Mouse (Mus musculus): ENCODE measurements around the gene Epb41l3.

The Epb41l3 gene

DNA sequence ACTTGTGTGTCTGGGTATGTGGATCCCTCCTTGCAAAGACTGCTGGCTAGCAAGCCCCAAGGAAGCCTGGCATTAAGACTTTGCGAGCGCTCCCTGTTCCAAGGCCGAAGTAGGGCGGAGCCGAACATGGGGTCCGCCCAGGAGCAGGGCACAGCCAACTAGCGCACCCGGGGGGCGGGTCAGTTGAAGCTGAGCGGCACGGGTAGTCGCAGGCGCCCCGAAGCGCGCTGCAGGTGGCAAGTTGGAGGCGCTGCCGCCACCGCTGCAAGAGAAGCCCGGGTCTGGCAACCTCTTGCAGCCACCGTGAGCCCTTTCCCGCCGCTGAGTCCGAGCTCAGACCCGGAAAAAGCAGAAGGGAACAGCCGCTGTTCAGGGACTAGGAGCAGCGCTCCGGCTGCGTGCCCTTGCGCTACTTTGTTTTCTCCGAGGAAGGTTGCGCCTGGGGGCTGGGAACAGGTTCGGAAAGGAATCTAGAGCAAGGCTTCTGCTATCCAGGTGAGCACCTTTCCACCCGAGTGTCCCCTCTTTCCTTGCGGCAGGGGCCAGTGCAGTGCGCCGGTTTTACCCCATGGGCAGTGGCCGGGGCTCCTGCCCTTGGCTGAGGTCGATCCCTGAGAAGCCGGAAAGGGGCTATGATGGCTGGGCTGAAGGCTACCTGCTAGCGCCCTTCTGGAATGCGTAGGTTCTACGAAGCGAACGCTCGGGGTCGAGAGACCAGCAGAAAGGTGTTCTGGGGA lies at the start of gene Epb41l3:
TSS of gene Epb41l3 (plus strand) at position 183 of the 737 bp plus-strand sequence.
- DNase-seq = peak; percentile 87 to 95

DNA sequence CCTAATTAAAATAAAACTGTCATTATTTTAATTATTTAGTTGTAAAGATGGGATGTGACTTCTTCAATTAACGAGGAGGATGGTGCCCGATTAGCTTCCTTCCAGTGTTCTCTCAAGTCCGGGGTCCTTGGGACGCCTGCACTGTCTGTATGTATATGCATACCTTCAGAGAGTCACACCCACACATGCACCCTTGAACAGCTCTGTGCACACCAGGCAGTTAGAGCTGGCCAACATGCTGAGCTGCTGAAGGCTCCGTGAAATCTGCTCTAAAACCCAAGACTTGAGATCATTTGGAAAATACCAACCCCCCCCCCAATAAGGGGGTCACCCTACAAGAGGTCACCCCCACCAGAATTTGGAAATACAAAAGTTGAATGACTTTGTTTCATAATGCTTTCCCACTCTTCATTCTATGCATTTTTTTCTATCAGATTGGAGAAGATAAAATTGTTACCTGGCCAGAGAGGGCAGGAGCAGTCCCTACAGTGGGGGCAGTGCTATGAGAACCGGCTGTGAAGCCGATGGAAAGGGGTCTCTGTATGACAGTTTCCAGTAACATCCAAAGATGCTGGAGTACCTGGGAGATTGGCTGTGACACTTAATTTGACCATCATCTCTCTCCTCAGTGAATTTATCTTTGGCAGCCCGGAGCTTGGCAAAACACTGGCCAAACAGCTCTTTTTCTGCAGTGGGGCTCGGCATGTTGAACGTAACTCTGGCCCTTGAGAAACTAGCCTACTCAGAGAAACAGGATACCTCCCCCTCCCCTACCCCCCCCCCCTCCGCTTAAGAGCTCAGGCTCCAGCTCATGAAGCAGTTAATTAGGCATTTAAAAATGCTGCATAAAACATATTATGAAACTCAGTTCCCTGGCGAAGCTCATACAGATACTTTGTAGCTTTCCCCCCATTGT lies 36.5 kb upstream of the Epb41l3 start:
- no peak for DNase-seq

DNA sequence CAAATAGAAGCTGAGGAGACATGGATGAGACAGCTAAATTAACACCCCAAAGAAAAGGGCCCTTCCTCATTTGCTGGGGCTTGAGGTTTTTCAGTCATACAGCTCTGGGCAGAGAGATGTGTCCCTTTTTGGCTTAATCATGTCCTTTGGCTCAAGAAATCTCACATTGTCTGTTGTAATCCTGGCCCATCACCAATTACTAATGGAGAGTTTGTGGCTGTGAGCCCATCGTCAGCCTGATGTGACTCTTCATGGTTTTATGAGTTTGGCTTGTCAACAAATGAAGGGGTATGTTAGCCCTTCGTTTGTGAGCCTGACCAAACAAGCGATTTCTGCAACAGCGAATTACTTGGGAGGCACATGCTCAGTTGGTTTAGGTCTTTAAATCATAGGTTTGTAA lies 34.0 kb upstream of the Epb41l3 start:
- DNase-seq = no peak

DNA sequence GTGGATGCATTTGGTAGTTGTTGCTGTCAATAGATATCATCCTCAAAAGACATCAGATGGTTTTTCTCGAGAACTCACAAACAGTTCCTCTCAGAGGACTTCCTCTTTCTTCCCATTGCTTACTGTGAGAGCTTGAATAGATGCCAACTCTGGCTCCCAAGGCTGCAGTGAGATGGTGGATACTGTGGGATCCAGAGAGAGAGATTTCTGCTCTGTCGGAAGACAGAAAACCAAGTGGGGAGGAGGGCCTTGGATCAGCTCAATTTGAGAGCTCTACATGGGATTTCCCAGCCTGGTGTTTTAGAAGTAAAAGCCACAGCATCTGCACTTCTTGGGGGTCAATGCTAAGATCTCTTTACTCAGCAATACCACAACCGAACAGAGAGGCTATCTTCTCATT lies 26.7 kb upstream of the Epb41l3 start:
- DNase-seq = no peak

DNA sequence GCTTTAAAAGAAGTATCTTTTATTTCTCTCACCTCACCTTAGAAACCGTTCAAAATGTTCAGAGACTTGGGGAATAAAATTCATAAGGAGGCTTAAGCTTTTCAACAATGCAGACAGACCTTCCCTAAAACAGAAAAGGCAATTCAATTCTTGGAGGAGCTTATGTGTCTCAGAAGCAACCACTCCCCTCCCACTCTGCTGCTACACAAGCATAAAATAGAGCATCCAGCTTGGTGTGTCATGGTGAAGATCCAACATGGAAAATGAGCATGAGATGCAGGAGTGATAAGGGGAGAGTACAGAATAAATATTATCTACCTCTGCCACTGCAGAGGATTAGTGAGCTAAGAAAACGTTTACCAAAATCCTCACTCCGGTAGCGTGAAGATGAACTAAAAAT lies 21.5 kb upstream of the Epb41l3 start:
- DNase-seq = no peak

DNA sequence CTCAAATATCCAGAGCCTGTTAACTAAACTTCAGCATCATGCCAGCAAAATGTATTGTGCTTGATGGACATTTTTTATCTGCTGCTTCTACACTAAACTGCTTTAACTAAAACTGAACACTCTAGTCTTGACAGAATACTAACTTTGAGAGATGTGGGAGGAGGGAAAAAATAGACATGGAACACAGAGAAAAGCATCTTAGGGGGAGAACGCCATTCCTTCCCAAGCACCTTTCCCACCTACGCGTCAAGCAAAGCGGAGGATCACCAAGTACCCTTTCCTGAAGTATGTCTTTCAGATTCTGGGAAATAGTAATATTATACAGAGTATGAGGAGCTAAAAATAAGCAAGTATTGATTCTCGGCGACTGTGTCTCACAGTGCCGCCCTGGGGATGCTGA lies 15.7 kb upstream of the Epb41l3 start:
- DNase-seq = no peak

DNA sequence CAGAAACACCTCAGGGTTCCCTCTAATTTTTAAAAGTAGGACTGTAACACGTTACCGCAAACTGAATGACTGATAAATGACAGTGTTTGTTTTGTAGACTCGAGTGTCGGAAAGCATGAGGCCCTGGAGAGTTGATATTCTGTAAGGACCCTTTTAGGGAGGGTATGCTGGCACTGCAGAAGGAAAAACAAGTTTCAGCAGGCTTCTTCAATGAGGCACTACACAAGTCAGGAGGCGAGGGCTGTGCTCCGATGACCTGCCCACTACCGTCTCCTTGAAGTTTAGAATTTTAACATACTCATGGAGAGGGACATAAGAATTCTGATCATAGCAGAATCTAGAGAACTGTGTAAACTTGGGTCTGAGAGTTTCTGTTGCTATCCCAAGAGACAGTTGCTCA lies 15.1 kb upstream of the Epb41l3 start:
- no peak for DNase-seq

DNA sequence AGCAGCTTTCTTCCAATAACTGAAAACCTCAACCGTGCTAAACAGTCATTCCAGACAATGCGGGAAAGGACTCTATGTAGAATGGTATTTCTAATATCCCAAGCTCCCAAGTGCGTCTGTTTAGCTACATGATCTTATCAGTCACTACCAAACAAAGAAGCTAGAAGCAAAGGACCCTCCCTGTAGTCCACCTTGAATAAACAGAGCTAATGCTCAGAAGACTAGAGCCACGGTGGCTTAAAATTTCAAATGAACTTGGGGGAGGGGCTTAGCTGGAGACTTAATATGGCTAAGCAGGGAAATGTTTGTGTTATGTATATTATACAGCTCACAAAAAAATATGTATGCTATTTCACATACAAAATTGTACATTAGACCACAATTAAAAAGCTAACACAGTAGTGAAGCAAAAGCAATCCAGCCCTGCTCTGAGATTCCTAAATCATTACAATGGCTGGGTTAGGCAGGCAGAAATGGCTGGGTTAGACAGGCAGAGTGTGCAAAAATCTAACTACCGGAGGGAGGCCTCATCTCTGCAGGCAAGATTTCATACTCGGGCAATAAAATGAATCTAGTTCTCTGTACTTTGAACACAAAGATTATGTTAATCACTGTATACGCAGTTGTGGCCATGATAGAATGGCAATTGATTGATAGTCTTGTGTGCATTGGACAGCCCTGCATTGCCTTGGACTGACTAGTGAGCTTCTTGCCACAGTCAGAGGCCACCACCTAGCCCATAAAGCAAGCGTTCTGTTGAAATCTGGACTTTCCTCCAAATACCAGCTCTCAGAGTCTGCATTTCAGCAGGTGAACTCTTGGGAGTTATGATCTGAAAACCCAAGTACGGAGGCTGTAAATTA lies 13.4 kb upstream of the Epb41l3 start:
- no peak for DNase-seq

DNA sequence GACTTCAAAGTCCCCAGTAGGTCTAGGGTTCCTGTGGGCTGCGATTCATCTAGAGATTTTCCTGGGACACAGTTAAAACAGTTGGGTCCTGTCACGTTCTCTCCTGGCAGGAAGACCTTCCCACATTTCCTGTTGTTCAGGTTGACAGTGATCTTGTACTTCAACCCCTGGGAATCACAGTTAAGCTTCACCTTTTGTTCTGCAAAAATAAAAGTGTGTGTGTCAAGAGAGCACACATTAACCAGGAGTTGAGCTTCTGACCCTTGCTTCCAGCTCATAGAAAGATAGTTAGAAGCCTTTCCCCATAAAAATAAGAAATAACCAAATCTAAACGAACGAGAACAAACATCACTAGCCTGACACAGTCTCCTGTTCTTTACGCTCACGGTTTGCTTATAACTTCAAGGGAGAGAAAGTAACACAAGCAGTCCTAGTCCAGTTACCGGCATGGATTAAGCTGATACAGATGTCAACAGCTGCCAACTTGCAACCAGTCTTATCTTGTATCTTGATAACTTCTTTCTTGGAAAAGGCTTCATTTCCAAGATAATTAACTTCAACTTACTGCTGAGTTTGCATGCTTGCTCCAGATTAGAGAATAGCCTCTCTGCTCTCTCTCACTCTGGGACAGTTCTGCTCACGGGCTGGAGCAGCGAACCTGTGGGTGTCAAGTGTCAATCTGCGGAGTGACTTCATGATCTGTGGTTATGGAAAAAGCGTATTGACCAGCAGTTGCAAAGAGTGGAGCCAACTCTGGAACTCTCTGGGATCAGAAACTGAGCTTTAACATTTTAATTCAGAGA lies 7.3 kb upstream of the Epb41l3 start:
- DNase-seq = no peak

DNA sequence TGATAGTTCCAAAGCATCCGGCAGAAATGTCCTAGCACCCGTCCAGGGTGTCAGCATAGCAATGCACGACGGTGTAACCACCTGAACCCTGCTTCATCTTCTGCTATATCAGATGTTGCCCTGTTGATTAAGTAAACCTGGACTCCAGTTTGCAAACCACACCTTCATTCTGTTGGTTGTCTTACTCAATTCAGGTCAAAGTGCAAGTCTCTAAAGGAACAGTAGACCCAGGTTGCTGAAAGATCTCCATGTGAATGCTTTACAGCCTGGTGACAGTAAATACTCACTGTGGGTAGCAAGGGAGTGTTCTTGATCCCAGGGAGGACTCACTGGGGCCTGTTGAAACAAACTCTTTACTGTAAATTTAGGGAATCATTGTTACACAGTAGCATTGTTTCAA lies 1.4 kb upstream of the Epb41l3 start:
- no peak for DNase-seq

DNA sequence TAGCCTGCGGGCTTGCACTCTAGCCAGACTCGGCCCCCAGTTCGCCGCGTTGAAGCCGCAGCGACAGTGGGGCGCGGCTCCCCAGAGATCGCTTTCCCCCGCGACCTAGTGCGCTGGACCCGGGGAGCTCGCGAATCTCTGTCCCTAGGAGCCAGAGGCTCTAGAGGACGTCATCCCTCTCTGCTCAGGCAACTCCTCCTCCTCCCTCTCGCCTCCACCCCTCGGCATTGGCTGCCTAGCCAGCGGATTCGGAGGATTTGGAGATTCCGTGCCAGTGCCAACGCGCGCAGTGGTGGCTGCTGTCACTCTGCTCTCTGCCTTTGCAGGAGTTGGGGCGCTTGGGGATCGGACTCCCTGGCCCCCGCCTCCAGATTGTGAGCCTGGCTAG lies 749 bp downstream of the Epb41l3 start:
- DNase-seq = peak; percentile 65 to 83

DNA sequence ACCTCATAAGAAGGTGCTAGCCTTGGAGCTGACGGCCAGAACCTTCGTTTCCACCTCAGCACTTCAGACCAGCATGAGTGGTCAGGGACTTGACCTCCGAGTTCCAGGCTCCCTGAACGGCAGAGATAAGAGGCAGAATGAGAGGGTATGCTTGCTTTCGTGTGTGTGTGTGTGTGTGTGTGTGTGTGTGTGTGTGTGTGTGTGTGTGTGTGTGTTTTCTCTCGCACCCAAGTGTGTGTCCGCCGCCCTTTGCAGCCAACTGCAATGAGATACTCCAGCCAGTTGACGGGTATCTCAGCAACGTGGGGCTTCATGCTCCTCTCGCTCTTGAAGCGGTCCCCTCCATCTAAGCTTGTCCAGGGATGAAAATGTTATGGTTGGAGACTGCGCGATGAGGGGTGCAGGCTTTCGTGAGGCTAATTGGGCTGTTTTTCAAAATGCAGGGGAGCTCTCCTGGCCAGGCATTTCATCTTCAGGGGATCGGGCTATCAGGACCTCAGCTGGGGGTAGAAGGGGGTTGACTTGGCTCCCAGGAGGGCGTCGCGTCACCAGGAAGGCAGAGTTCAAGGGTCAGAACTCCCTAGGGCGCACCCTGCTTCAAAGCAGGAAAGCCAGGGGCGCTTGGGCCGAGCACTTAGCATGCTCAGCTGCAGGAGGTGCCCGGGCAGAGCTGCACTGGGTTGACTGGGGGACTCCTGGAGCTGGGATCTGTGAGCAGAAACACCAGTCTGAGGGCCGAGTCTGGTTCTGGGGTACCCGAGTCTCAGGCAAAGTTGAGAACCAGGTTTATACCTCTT lies 1.5 kb downstream of the Epb41l3 start:
- DNase-seq = peak; percentile 51 to 58

DNA sequence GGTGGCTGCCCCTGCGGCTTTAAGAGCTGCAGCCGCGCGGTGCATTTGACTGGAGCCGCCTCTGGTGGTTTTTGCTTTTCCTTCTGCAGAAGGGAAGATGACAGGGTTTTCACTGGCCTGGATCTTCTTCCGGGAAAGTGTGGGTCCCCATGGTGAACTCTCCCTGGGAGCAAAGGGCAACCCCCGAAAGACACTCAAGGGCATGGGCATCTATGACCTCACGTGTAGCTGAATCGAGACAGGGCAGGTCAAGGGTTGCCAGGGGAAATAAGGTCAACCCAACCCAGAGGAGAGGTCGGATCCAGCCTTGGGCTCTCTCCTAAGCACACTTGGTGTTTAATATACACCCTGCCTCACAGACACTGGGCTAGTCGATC lies 2.0 kb downstream of the Epb41l3 start:
- DNase-seq = peak; percentile 20 to 39

DNA sequence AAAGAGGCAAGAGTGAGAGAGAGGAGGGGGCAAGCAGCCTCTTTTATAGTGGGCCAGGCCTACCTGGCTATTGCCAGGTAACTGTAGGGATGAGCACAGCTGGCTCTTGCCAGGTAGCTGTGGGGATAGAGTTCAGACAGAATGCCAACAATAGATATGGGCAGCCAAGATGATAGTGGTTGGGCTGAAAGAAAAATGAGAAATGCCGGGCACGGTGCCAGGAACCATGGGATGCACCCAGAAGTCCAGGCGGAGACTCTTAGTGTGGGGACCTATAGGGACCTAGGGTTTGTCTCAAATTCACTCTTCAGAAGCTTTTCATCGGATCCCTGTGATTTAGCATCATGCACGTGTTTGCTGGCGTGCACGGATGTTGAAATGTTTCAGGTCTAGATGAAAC lies 6.8 kb downstream of the Epb41l3 start:
- DNase-seq = no peak

DNA sequence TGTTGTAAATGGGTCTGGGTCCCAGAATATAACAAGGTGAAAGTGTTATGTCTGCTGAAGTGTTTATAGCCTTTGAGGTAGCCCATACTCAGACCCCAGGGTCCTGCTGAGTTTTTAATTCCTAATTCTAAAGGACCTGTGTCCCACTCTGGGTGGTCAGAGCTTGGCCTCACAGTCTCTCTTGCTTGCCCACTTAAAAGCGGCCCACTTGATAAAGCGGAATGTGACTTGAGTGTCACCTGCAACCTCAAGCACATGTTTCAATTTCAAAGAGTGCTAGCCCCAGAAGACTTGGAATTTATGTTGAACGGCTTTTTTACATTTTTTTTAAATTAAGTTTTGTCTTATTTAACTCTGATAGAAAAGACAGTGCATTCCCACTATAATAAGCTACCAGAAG lies 16.1 kb downstream of the Epb41l3 start:
- no peak for DNase-seq

DNA sequence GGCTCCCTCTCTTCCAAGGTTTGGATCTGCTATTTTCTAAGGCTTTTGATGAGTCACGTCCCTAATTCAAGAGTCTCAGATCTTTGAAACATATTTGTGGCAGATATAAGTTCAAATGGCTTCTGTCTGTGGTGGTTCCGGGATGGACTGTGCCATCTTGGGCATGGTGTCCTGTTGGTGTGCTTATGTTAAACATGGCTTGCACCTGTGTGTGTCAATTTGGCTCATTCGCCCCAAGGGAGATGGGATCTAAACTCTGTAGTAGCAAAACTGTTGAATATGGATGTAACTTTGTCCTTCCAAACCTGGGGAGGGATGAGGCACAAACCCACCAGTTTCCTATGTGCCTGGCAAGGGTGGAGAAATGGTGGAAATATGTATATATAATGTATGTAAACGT lies 21.6 kb downstream of the Epb41l3 start:
- DNase-seq = no peak

DNA sequence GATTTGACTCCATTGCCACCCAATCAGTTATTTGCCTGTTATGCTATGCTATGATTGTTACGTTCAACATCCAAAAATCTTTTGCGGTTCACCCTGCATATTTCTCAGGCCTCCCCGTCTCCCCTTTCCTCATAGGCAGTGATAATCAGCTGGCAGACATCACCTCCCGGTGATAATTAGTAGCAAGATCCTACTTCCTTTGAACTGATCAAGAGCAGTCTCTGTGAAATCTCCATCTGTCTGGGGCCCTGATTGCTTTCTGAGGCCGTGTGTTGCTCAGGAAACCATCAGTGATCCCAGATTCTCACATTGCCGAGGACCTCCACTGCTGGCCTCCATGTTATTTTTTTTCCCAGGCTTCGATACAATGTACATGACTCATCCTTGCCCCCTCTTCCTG lies 22.5 kb downstream of the Epb41l3 start:
- no peak for DNase-seq

DNA sequence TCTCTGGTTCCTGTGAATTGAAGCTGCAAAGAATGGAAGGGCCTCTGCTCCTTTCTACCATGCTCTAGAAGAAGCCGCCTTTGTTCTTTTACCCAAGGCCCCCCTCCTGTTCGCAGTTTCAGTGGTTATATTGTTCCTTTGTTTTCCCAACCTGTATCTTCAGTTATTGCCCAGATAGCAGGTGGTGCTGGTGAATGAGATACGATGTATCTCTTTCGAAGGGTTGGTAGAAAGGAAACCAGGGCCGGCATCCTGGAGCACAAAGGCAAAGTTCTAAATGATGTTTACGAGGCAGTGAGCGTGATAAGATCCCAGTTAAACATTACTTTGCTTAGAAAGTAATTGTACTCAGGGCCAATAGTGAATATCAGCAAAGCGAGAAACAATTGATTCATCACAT lies 27.8 kb downstream of the Epb41l3 start:
- no peak for DNase-seq

DNA sequence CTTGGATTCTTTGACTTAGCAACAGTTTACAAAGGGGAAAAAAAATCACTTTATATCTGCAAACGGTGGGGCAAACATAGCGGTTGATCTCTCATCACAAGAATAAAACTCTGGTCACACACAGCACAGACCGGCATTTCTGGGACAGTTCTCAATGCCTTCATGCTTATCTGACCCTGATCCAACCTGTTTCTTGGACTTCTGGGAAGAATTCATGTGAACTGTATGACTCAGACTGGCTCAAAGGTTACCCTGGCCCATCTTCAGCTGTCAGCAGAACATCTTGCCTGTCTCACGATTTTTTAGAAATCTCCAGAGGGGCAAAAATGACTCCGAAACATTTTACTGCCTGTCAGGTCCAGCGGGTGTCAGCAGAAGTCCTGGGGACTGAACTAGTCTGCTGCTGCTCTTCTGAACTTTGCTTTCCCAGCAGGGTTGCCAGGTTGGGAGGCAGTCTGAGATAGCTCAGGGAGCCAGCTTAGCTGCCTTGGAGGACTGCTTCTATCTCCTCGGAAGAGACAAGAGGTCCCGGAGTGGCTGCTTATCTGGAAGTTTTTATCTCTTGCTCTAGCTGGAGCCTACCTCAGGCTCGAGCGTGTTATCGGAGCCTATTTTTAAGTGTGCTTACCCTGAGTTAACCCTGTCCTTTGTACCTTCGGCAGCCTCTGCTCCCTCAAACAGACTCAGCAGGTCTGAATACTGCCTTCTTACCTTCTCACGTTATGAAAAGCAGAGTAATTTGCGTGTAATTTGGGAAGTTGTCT lies 29.7 kb downstream of the Epb41l3 start:
- DNase-seq = peak; percentile 33 to 60

DNA sequence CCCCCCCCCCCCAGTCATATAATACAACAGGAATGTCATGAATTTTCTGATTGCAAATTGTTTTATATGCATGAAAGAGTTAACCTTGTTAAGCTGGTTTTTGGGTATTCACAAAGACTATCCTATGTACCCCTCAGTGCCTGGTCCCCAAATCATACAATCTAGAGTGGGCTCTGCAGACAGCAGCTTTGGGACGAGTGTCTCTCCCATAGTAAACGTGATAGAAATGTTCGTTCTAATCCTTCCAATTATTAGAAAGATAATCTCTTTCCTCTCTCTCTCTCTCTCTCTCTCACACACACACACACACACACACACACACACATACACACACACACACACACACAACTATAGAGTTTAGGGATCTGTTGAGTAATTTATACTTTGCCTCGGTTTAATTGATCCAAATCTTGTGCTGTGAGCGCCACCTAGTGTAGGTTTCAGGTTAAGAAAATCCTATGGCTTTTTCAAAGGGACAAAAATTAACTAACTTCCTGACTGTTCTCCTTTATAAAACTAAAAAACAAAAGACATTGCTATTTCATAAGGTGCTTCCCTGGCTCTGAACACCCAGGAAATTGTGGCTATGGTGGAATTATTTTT lies 30.4 kb downstream of the Epb41l3 start:
- DNase-seq = peak; percentile 46 to 74

All from kidney, postnatal 25 days (tissue).